Mouse (Mus musculus): Measurements from ENCODE around the gene Ap1g1. TPM values are rescaled to one million over a fixed set of nuclear protein-coding genes. Genes with fewer than 3 reads are reported as not detected.

The Ap1g1 gene
- 208 TPM for polyA plus RNA-seq (2014; fragmentation: Illumina TruSeq; extraction: RNeasy Lipid Tissue Mini Kit (QIAGEN cat#74804); ENCODE audit: low read depth, low replicate concordance)

DNA sequence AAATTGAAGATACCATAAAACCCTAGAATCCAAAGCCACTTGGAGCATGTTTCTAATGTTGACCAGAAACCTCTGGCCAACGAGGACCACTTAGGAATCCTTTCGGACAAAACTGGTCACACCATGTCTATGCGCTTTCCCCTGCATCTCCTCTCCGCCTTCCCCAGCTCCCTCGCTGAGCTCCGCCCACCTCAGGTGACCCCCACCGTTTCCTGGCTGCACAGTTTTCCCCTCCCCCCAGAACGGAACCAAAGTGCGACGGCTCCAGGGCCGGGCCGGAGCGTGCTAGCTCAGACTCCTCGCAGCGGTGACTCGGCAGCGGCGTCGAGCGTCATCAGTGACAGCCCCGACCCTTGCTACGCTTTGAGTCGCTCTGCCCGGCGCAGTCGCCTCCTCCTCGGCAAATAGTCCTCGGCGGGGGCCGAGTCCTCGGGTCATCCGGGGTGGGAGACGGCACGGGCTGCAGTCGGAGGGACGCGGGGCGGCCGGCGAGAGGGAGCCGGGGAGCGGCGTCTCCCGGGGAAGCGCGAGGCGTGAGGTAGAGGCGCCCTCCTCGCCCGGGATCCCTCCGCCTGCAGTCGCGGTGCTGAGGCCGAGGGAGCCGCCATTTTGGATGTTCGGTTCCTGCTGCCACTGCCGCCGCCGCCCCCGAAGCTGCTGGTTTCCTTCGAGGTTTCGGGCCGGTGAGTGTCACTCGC is at the start of gene Ap1g1:
Gene Ap1g1 (plus strand): TSS at position 275 of the 698 bp plus-strand sequence.

DNA sequence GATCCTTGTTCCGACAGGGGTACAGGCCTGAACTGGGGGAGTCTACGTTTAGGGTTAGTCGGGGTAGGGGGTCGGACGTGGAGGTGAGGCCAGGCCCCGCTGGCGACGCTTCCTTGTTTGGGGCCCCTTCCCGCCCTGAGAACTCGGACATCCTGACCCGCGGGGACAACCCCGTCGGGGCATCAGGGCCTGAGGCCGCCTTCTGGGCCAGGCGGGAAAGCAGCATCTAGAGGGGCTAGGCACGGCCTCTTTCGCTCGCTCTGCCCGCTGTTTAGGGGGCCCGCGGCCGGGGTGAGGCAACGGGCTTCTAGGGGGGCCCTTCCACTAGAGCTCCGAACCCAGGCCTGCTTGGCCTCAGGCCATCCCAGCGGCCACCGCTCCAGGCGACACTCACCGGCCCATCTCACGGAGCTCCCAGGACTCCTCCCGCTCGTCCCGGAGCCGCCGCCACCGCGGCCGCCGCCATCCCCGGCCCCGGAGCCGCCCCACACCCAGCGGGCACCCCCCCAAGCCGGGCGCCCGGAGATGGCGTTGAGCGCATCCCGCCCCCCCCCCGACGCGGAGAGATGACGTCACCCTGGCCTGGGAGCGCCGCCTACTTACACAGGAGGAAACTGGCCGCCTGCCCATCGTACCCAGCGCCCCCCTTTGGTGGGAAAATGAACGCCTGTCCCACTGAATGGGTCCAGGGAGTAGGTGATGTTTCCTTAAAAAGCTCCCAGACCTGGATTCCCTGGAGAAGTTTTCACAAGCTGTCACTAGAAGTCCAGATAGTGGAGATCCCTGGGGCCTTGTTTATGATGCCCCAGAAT is 40.9 kb upstream of the Ap1g1 start, which contains the start of gene Atxn1l:
Gene Atxn1l (minus strand): TSS at position 503 of the 812 bp plus-strand sequence.

DNA sequence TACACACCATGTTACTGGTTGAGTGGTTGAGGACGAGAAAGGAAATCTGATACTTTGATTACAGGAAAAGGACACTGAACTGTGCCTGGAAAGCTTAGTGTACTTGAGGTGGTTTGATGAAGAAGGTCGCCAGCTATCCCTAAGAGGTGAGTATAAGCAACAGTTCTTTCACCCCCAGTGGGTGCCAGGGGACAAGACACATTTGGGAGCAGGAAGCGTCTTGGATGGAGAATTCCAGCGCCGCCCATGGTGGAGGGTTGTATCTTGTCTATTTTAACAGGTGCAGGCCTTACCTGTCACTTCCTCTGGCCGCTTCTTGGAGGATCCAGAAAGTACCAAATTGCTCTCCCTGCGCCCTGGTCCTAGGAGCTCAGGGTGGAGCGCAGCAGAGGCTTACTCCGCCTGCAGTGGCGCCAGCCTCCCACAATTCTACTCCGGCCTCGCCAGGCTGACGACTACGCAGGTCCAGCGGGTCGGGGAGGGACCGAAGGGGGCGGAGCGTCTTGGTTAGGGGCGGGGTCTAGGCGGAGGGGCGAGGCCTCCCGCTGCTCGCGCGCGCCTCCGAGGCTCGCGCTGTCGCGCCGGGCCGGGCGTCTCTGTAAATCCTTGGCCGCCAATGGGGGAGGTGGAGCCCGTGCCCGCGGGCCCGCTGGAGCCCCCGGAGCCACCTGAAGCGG is 89.8 kb downstream of the Ap1g1 start, which contains the start of gene Phlpp2:
Gene Phlpp2 (plus strand): TSS at position 540 of the 677 bp plus-strand sequence.

Other genes starting within 250 kb of the Ap1g1 start
- gene Dhx38, start 212.7 kb upstream of the Ap1g1 start, polyA plus RNA-seq (2014; fragmentation: Illumina TruSeq; extraction: RNeasy Lipid Tissue Mini Kit (QIAGEN cat#74804); ENCODE audit: low read depth, low replicate concordance) = 3.2 TPM
- 14.7 TPM for gene Txnl4b, start 212.7 kb upstream of the Ap1g1 start, polyA plus RNA-seq (2014; fragmentation: Illumina TruSeq; extraction: RNeasy Lipid Tissue Mini Kit (QIAGEN cat#74804); ENCODE audit: low read depth, low replicate concordance)
- not detected for gene Hp, start 199.4 kb upstream of the Ap1g1 start, polyA plus RNA-seq (2014; fragmentation: Illumina TruSeq; extraction: RNeasy Lipid Tissue Mini Kit (QIAGEN cat#74804); ENCODE audit: low read depth, low replicate concordance)
- gene Dhodh, start 169.9 kb upstream of the Ap1g1 start, polyA plus RNA-seq (2014; fragmentation: Illumina TruSeq; extraction: RNeasy Lipid Tissue Mini Kit (QIAGEN cat#74804); ENCODE audit: low read depth, low replicate concordance) = 2.8 TPM
- not detected for gene Pkd1l3, start 164.0 kb upstream of the Ap1g1 start, polyA plus RNA-seq (2014; fragmentation: Illumina TruSeq; extraction: RNeasy Lipid Tissue Mini Kit (QIAGEN cat#74804); ENCODE audit: low read depth, low replicate concordance)
- gene Ist1, start 85.3 kb upstream of the Ap1g1 start, polyA plus RNA-seq (2014; fragmentation: Illumina TruSeq; extraction: RNeasy Lipid Tissue Mini Kit (QIAGEN cat#74804); ENCODE audit: low read depth, low replicate concordance) = 128 TPM
- 3.7 TPM for gene Zfp821, start 73.0 kb upstream of the Ap1g1 start, polyA plus RNA-seq (2014; fragmentation: Illumina TruSeq; extraction: RNeasy Lipid Tissue Mini Kit (QIAGEN cat#74804); ENCODE audit: low read depth, low replicate concordance)
- gene Atxn1l, start 40.8 kb upstream of the Ap1g1 start, polyA plus RNA-seq (2014; fragmentation: Illumina TruSeq; extraction: RNeasy Lipid Tissue Mini Kit (QIAGEN cat#74804); ENCODE audit: low read depth, low replicate concordance) = 16.7 TPM
- 41.9 TPM for gene Phlpp2, start 90.0 kb downstream of the Ap1g1 start, polyA plus RNA-seq (2014; fragmentation: Illumina TruSeq; extraction: RNeasy Lipid Tissue Mini Kit (QIAGEN cat#74804); ENCODE audit: low read depth, low replicate concordance)
- 64.4 TPM for gene Marveld3, start 183.6 kb downstream of the Ap1g1 start, polyA plus RNA-seq (2014; fragmentation: Illumina TruSeq; extraction: RNeasy Lipid Tissue Mini Kit (QIAGEN cat#74804); ENCODE audit: low read depth, low replicate concordance)
- 15.9 TPM for gene Tat, start 211.9 kb downstream of the Ap1g1 start, polyA plus RNA-seq (2014; fragmentation: Illumina TruSeq; extraction: RNeasy Lipid Tissue Mini Kit (QIAGEN cat#74804); ENCODE audit: low read depth, low replicate concordance)

Data from sigmoid colon, adult 10 weeks (tissue).